Mouse (Mus musculus): ENCODE results near the gene Lif. TPM values are rescaled to one million over a fixed set of nuclear protein-coding genes. Genes with fewer than 3 reads are reported as not detected.

The Lif gene
- polyA plus RNA-seq, 1 experiment: 0.95 TPM

DNA sequence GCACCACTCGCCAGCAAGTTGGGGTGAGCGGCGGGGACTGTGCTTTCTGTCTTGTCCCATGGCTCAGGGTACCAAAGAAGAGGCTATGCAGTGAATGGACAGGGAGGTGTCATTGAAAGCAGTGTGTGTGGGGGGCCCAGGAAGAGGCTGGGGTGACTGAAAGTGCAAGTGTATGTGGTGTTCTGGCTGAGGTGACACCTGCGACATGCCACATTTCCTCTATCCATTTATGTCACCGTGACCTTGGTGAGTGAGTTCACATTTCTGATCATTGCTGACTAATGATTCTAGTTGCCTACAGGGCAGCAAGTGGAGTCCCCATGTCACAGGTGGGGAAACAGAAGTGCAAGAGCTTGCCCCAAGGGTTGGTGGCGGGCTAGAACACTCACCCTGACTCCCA is 11.1 kb downstream of the Lif start:
- peaks cover 4% of the 10 kb centered on the region; the same call in 1 of the 2 replicates for H3K4me1 ChIP-seq (ENCODE audit: control insufficient read depth, insufficient read depth, insufficient read length)
- 46% methylated on average over 6 of the region's 6 CpGs for WGBS
- no peak for TF ChIP-seq CTCF (IDR thresholded peaks at IDR 0.05; ENCODE audit: extremely low read depth, insufficient read depth, insufficient read length, insufficient replicate concordance)
- TF ChIP-seq POLR2A (IDR thresholded peaks at IDR 0.05; ENCODE audit: low read depth, low read length): no peak
- no peak overlapping the region for H3K4me3 ChIP-seq (ENCODE audit: extremely low read depth, insufficient read depth, insufficient read length)
- H3K27me3 ChIP-seq (ENCODE audit: control insufficient read depth, insufficient read depth, low read length): peaks cover 8% of the 10 kb centered on the region
- no peaks in the 10 kb centered on the region for H3K36me3 ChIP-seq (ENCODE audit: control insufficient read depth, insufficient read depth, low read length)
- DNase-seq (ENCODE audit: low read depth in 1 of 2, low spot score in 2 of 2): no peak
- no peak overlapping the region for H3K27ac ChIP-seq (ENCODE audit: insufficient read depth, low read length)

DNA sequence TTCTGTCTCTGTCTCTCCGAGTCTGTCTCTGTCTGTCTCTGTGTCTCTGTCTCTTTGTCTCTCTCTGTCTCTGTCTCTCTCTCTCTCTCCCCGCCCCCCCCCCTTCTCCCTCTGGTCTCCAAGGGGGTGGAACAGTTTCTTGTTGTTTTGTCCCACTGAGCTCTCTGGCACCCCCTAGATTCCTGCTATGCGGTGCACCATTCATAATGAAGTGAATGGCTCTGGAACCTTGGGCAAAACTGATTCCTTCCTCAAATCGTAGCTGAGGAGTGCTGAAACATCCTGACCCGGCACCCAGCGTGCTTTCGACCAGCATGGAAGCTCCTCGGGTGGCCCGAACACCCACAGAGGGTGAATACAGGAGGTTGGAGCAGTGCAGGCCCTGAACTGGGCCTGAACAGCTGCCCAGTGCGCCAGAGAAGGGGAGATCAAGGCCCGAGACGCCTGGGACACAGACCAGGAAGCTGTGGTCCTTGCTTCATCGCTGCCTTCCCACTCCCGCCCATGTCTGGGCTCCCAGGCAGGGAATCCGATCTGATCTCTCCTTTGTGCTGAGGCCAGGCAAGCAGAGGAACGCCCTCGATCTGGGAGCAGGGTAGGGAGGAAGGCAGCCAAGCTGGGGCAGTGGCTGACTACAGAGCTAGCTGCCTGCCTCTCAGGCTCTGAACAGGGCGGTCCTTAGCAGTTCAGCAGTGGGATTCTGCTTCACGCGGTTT is 13.5 kb downstream of the Lif start:
- Histone ChIP-seq H3K27ac (ENCODE audit: insufficient read depth, low read length) (no peak overlapping the region), H3K4me1 (ENCODE audit: control insufficient read depth, insufficient read depth, insufficient read length) (peaks cover 1% of the 10 kb centered on the region; the same call in 1 of the 2 replicates), H3K27me3 (ENCODE audit: control insufficient read depth, insufficient read depth, low read length) (peaks cover 8% of the 10 kb centered on the region), H3K4me3 (ENCODE audit: extremely low read depth, insufficient read depth, insufficient read length) (no peak overlapping the region), H3K36me3 (ENCODE audit: control insufficient read depth, insufficient read depth, low read length) (no peaks in the 10 kb centered on the region)
- no peak for TF ChIP-seq POLR2A (IDR thresholded peaks at IDR 0.05; ENCODE audit: low read depth, low read length)
- no peak for TF ChIP-seq CTCF (IDR thresholded peaks at IDR 0.05; ENCODE audit: extremely low read depth, insufficient read depth, insufficient read length, insufficient replicate concordance)
- no peak for DNase-seq (ENCODE audit: low read depth in 1 of 2, low spot score in 2 of 2)
- 69% methylated on average over 20 of the region's 20 CpGs for WGBS

DNA sequence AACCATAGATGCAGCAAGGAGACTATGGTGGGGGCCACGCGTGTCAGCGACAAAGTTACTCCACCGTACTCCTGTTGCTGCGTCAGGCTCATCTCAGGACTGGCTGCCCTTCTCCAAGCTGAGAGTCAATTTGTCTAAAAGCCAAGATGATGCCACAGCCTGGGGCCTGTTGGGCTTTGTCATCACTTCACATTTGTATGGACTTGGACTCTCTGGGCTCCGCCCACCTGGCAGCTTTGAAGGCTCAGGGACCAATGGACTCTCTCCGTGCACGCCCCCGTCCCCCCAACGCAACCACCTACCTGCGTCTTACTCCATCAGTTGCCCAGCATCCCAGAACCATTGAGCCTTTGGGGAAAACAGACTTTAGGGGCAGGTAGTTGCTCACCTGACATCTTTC is 14.2 kb downstream of the Lif start:
- TF ChIP-seq POLR2A (IDR thresholded peaks at IDR 0.05; ENCODE audit: low read depth, low read length) (no peak), CTCF (IDR thresholded peaks at IDR 0.05; ENCODE audit: extremely low read depth, insufficient read depth, insufficient read length, insufficient replicate concordance) (no peak)
- Histone ChIP-seq H3K36me3 (ENCODE audit: control insufficient read depth, insufficient read depth, low read length) (no peaks in the 10 kb centered on the region), H3K27ac (ENCODE audit: insufficient read depth, low read length) (no peak overlapping the region), H3K4me1 (ENCODE audit: control insufficient read depth, insufficient read depth, insufficient read length) (no peaks in the 10 kb centered on the region; the same call in 1 of the 2 replicates), H3K4me3 (ENCODE audit: extremely low read depth, insufficient read depth, insufficient read length) (no peak overlapping the region), H3K27me3 (ENCODE audit: control insufficient read depth, insufficient read depth, low read length) (peaks cover 6% of the 10 kb centered on the region)
- no peak for DNase-seq (ENCODE audit: low read depth in 1 of 2, low spot score in 2 of 2)
- 93% methylated on average over 11 of the region's 11 CpGs for WGBS

DNA sequence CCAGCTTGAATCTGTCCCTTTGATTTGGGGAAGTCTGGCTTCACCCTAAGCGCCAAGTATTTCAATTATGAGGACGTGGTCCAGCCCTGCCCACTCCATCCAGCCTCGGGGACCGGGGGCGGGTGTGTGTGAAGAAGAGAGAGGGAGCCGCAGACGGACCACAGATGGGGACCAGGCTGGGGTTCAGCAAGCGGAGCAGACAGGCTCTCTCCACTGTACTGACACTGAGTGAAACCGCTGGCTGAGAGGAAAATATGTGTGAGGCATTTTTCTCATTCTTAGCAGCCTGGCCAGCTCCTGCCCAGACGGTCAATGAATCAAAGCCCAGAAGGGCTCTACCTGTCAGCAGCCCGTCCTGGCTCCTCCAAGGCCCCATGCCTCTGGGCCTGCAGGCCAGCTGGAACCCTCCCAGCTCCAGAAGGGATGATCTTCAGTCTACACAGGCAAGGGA is 19.1 kb downstream of the Lif start:
- no peak for DNase-seq (ENCODE audit: low read depth in 1 of 2, low spot score in 2 of 2)
- WGBS: 73% methylated on average over 11 of the region's 11 CpGs
- Histone ChIP-seq H3K27ac (ENCODE audit: insufficient read depth, low read length) (peak overlapping the region; percentile 33; the same call in 1 of the 2 replicates), H3K4me3 (ENCODE audit: extremely low read depth, insufficient read depth, insufficient read length) (no peak overlapping the region), H3K36me3 (ENCODE audit: control insufficient read depth, insufficient read depth, low read length) (no peaks in the 10 kb centered on the region), H3K27me3 (ENCODE audit: control insufficient read depth, insufficient read depth, low read length) (no peaks in the 10 kb centered on the region), H3K4me1 (ENCODE audit: control insufficient read depth, insufficient read depth, insufficient read length) (no peaks in the 10 kb centered on the region)
- TF ChIP-seq POLR2A (IDR thresholded peaks at IDR 0.05; ENCODE audit: low read depth, low read length) (no peak), CTCF (IDR thresholded peaks at IDR 0.05; ENCODE audit: extremely low read depth, insufficient read depth, insufficient read length, insufficient replicate concordance) (no peak)

DNA sequence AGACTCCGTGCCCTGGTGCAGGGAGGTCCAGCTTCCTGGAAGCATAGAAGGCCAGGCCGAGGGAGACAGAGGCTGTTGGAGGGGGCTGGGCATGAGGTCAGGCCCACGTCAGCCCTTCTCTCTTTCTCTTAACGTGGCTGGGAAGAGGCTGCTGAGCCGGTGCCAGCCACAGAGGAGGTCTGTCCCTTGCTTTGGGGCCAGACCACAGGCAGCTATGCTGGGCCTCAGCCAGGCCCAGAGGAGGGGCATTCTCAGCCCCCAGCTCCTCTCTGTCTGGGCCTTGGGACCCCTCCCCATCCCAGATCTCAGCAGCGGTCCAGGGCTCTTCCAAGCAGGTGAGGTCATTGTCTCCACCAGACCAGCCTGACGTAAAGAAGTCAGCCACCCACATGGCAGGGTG is 22.6 kb downstream of the Lif start:
- Histone ChIP-seq H3K4me3 (ENCODE audit: extremely low read depth, insufficient read depth, insufficient read length) (no peak overlapping the region), H3K27ac (ENCODE audit: insufficient read depth, low read length) (no peak overlapping the region), H3K27me3 (ENCODE audit: control insufficient read depth, insufficient read depth, low read length) (no peaks in the 10 kb centered on the region), H3K36me3 (ENCODE audit: control insufficient read depth, insufficient read depth, low read length) (no peaks in the 10 kb centered on the region), H3K4me1 (ENCODE audit: control insufficient read depth, insufficient read depth, insufficient read length) (no peaks in the 10 kb centered on the region)
- no peak for TF ChIP-seq CTCF (IDR thresholded peaks at IDR 0.05; ENCODE audit: extremely low read depth, insufficient read depth, insufficient read length, insufficient replicate concordance)
- WGBS: 70% methylated on average over 7 of the region's 7 CpGs
- no peak for DNase-seq (ENCODE audit: low read depth in 1 of 2, low spot score in 2 of 2)

DNA sequence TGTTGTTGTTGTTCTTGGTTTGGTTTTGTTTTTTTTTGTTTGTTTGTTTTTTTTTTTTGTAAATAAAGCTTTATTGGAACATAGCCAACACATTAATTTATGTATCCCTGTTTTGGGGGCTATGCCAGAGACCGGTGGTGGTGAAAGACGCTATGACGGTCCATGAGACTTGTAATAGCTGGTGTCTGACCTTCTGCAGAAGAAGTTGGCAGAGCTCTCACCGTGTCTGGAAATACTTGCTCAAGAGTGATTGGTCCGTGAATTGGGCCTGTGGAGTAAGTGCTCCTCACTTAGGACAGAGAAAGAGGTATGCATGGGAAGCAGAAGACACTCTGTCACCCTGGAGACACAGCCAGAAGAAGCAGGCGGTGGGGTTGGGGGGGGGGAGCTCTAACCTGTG is 24.5 kb downstream of the Lif start:
- Histone ChIP-seq H3K36me3 (ENCODE audit: control insufficient read depth, insufficient read depth, low read length) (no peaks in the 10 kb centered on the region), H3K27me3 (ENCODE audit: control insufficient read depth, insufficient read depth, low read length) (no peaks in the 10 kb centered on the region), H3K4me3 (ENCODE audit: extremely low read depth, insufficient read depth, insufficient read length) (no peak overlapping the region), H3K4me1 (ENCODE audit: control insufficient read depth, insufficient read depth, insufficient read length) (no peaks in the 10 kb centered on the region), H3K27ac (ENCODE audit: insufficient read depth, low read length) (no peak overlapping the region)
- 95% methylated on average over 6 of the region's 6 CpGs for WGBS
- DNase-seq (ENCODE audit: low read depth in 1 of 2, low spot score in 2 of 2): no peak
- TF ChIP-seq CTCF (IDR thresholded peaks at IDR 0.05; ENCODE audit: extremely low read depth, insufficient read depth, insufficient read length, insufficient replicate concordance) (no peak), POLR2A (IDR thresholded peaks at IDR 0.05; ENCODE audit: low read depth, low read length) (no peak)

DNA sequence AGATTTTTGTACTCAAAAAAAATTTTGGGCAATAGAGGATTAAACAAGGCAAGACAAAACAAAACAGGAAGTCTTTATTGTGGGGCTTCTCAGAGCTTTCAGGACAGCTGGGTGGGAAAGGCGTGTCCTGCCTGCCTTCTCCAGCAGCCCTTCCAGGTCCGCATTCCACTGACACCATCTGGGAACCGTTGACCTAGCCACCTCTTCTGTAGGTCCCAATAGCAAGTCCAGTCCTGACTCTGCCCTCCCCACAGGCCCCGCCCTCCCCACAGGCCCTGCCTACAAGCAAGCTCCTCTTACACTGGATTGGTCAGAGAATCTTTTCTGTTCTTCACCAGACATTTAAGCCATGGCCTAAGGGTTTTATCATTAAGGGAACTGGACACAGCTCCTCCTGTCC is 26.3 kb downstream of the Lif start:
- Histone ChIP-seq H3K27me3 (ENCODE audit: control insufficient read depth, insufficient read depth, low read length) (no peaks in the 10 kb centered on the region), H3K4me1 (ENCODE audit: control insufficient read depth, insufficient read depth, insufficient read length) (peaks cover 1% of the 10 kb centered on the region; the same call in 1 of the 2 replicates), H3K36me3 (ENCODE audit: control insufficient read depth, insufficient read depth, low read length) (no peaks in the 10 kb centered on the region), H3K4me3 (ENCODE audit: extremely low read depth, insufficient read depth, insufficient read length) (no peak overlapping the region), H3K27ac (ENCODE audit: insufficient read depth, low read length) (no peak overlapping the region)
- no peak for DNase-seq (ENCODE audit: low read depth in 1 of 2, low spot score in 2 of 2)
- WGBS: 70% methylated on average over 4 of the region's 4 CpGs
- no peak for TF ChIP-seq CTCF (IDR thresholded peaks at IDR 0.05; ENCODE audit: extremely low read depth, insufficient read depth, insufficient read length, insufficient replicate concordance)
- TF ChIP-seq POLR2A (IDR thresholded peaks at IDR 0.05; ENCODE audit: low read depth, low read length): no peak
